Mouse (Mus musculus) CH12F3 (cell line): Measurements from ENCODE around the gene Khdc4.

Experiments
- in situ Hi-C: fragments of 300-500 bp; cut with MboI; formaldehyde crosslinking; loops from 2 replicates; pipeline ENCODE4 v1.14.3; 2020; ENCODE audit warnings: low sequenced_read_pairs

The Khdc4 gene

GRCm38 (mm10) chr3:88717831-88718230 is 32.2 kb downstream of the Khdc4 start:
- in situ Hi-C loops = no loop called here

DNA sequence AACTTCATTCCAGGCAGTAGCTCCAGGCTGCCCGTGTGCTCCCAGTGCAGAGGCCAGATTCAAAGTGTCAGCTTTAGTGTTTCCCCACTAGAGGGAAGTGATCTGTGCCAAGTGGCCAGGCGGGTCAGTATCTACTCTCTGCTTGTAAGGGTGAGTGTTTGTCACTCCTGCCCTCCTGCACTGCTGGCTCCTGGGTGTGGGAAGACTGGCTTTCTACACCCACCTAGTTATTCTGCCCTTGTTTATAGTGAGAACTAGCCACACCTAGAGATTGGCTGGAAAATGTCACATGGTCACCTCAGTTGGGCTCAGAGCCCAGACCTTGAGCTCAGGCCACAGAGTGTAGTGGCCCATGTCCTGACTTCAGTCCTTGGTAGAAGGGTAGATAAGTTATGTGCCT is 33.5 kb downstream of the Khdc4 start:
- in situ Hi-C loops = no loop called here

GRCm38 (mm10) chr3:88736556-88736955 is 51.0 kb downstream of the Khdc4 start:
- in situ Hi-C loops = no loop called here

DNA sequence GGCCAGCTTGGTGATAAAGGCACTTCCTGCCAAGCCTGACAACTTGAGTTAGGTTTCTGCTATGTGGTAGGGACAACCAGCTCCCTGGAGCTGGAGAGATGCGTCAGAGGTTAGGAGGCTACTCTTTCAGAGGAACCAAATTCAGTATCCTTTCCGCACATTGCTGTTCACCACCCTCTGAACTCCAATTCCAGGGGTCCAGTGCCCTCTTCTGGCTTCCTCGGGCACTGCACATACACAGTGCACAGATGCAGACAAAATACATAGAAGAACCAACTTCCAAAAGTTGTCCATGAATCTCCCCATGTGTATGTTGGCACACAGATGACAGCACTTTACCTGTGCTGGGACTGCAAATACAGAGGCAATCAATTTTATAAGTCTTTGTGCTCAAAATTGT is 53.0 kb downstream of the Khdc4 start:
- in situ Hi-C loops = no loop called here

GRCm38 (mm10) chr3:88740147-88740546 is 54.5 kb downstream of the Khdc4 start:
- in situ Hi-C loops = no loop called here

DNA sequence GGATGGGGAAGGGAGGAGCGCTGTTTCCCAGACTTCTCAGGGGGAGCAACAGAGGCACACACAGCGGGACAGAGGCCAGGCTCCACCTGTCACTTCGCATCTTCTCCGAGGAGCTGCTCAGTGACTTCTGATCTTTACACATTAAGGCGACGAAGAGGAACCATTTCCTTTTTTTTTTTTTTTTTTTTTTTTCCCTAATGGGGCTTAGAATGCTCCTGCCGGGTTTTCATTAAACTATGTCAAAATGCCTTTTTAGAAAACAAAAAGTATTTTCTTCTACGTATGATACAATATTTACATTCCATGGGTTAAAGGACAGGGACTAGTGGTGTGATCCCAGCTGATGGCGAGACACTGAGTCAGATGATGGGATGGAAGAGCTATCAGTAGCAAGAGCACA is 59.9 kb downstream of the Khdc4 start:
- in situ Hi-C loops = no loop called here

- in situ Hi-C loops = no loop called here
Measured at GRCm38 (mm10) chr3:88746139-88746870, 60.7 kb downstream of the Khdc4 start.

- in situ Hi-C loops = no loop called here
Measured at GRCm38 (mm10) chr3:88746871-88747231, 61.2 kb downstream of the Khdc4 start.

DNA sequence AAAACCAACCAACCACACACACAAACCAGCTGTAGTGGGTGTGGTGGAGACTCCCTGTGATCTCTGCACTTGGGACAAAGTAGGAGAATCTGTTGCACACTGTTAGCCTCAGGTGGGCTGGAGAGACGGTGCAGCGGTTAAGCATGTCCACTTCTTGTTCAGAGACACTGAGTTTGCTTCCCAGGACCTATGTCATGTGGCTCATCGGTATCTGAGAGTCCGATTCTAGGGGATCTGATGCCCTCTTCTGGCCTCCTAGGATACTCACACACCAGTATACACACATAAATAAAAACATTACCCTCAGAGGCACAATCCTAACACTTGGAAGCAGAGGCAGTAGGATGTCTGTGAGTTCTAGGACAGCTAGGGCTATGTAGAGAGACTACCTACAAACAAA is 68.7 kb downstream of the Khdc4 start:
- in situ Hi-C loops = no loop called here

GRCm38 (mm10) chr3:88755541-88755940 is 69.9 kb downstream of the Khdc4 start:
- in situ Hi-C loops = no loop called here

DNA sequence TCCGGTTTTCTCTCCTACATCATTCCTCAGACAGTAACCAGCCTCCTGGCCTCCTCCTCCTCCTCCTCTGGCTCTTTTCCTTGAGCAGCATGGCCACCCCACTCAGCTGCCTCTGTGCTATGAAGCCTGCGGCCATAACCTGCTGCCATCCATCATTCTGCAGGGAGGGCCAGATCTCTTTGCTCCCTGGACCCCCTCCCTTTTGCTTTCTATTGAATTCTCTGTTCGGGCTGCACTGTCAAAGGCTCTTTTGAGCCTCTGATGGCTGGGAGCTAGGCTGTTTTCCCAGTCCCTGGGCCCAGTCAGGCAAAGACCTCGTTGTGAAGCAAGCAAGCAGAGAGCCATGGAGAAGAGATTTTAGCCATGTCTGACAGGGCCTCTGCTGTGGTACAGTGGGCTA is 70.7 kb downstream of the Khdc4 start:
- in situ Hi-C loops = no loop called here

DNA sequence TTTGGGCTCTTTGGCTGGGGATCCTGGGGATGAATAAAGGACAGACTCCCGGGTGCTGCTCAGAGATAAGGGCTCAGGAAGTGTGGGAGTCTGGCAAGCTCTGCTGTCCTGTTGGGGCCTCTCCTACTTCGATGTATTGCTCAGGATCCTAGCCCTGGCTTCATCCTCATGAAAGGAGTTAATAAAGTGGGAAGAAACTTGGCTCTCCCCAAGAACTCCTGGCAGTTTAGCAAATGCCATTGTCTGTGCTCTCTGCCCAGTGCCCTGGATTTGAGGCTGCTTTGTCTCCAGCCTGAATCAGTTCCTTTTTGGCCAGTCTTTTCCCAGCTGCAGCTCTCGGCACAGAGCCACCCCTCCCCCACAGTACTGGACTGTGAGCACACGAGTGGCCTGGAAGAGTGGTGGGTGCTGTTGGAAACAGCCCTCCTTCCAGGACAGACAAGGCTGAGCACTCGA is 72.5 kb downstream of the Khdc4 start:
- in situ Hi-C loops = no loop called here

- in situ Hi-C loops = no loop called here
Measured at GRCm38 (mm10) chr3:88761619-88762018, 76.0 kb downstream of the Khdc4 start.

GRCm38 (mm10) chr3:88762401-88762831 is 76.8 kb downstream of the Khdc4 start:
- in situ Hi-C loops = no loop called here
